Mouse (Mus musculus) ES-Bruce4 (cell line): Measurements from ENCODE around the gene Gcdh. TPM values are rescaled to one million over a fixed set of nuclear protein-coding genes. Genes with fewer than 3 reads are reported as not detected.

Source experiments
- H3K27ac ChIP-seq: 2 replicates; pipeline ENCODE4 v1.5.1; 2012; ENCODE audit warnings: low read length, inconsistent platforms; ENCODE audit not compliant: insufficient read depth
- H3K27me3 ChIP-seq: 2 replicates; pipeline ENCODE4 v1.6.1; 2012; ENCODE audit warnings: mild to moderate bottlenecking, low read length, inconsistent platforms; ENCODE audit not compliant: control insufficient read depth, poor library complexity, insufficient read depth, severe bottlenecking
- H3K36me3 ChIP-seq: 2 replicates; pipeline ENCODE4 v1.6.1; 2012; ENCODE audit warnings: inconsistent platforms, mild to moderate bottlenecking, low read length, moderate library complexity; ENCODE audit not compliant: control insufficient read depth, poor library complexity, insufficient read depth, severe bottlenecking
- H3K4me1 ChIP-seq: one replicate; pipeline ENCODE4 v1.8.1; 2011; ENCODE audit warnings: low read length; ENCODE audit not compliant: control insufficient read depth, insufficient read depth
- H3K4me3 ChIP-seq: 2 replicates; pipeline ENCODE4 v1.5.1; 2011; ENCODE audit warnings: low read depth, mild to moderate bottlenecking, low read length
- H3K9ac ChIP-seq: 2 replicates; pipeline ENCODE4 v1.6.1; 2012; ENCODE audit warnings: low read depth, mild to moderate bottlenecking, inconsistent platforms; ENCODE audit not compliant: poor library complexity, severe bottlenecking
- H3K9me3 ChIP-seq: replicated peaks from 2 replicates; pipeline ENCODE4 v1.6.1; 2012; ENCODE audit warnings: mild to moderate bottlenecking, low read length, inconsistent platforms; ENCODE audit not compliant: control insufficient read depth, poor library complexity, insufficient read depth, severe bottlenecking
- CTCF ChIP-seq: IDR thresholded peaks from one replicate; pipeline ENCODE4 v1.8.1; 2011; ENCODE audit warnings: low read depth, low read length
- EP300 ChIP-seq: IDR thresholded peaks from 2 replicates; pipeline ENCODE4 v1.6.1; 2011; ENCODE audit warnings: low read depth, low read length; ENCODE audit not compliant: insufficient read depth
- POLR2A ChIP-seq: IDR thresholded peaks from one replicate; pipeline ENCODE4 v1.8.1; 2011; ENCODE audit warnings: low read length; ENCODE audit not compliant: insufficient read depth
- polyA plus RNA-seq: library from polyadenylated mRNA; stranded (reverse); fragments of >200 nt; gene quantifications from 2 replicates; pipeline ENCODE4 v1.2.4, GENCODE M21; 2011; ENCODE audit warnings: low read depth; ENCODE audit not compliant: missing spikeins, insufficient read depth, insufficient read length

Gene Gcdh
- polyA plus RNA-seq, 1 experiment, result 78.5 TPM

DNA sequence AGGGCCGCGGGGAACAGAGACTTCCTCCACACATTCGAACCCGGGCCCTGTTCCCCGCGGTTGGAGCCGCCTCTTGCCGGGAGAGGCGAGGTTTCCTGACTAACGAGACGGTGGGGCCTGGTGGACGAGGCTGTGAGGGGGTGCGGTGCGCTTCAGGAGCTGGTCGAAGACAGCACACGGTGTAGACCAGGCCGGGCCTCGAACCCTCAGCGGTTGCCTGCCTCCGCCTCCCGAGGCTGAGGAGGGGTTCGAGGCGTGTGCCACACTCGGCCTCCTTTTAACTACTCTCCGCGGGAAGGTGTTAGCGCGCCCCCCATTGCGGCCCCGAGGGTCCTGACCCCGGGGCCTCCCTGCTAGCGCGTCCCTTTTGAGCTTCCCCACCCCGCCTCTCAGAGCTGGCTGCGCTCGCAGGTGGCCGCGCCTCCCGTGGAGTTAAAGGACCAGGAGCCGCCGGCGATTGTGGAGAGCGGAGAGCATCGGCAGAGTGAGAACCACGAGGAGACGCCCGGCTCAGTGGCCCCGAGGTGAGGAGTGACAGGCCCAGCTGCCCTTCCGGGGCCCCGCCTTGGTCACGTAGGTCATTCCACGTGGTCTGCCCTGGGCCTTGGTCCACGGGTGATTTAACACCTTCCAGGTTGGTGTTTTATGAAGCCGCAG, 21.3 kb downstream of the Gcdh start:
- no peak for TF ChIP-seq CTCF
- TF ChIP-seq POLR2A, result no peak
- TF ChIP-seq EP300, result no peak
- Histone ChIP-seq H3K27ac (no peak overlapping the region), H3K9ac (peak overlapping the region; percentile 73)

GRCm38 (mm10) chr8:84871376-84872308, 22.1 kb downstream of the Gcdh start, which contains the start of gene Syce2:
Gene Syce2 (plus strand): TSS chr8:84872111.
- Histone ChIP-seq H3K4me1 (peaks cover 3% of the 10 kb centered on the region), H3K9me3 (no peaks in the 10 kb centered on the region), H3K9ac (peak within 1 kb of the TSS; percentile 73), H3K36me3 (peaks cover 34% of the 10 kb centered on the region), H3K27ac (0 out of 2 replicates have a peak within 1 kb of the TSS, but pooled peaks have one; percentile 2), H3K4me3 (peak within 1 kb of the TSS; percentile 68), H3K27me3 (no peaks in the 10 kb centered on the region)
- TF ChIP-seq EP300, result no peak
- no peak for TF ChIP-seq POLR2A

More for the DNA sequence above, 21.3 kb downstream of the Gcdh start:
- no peaks in the 10 kb centered on the region for H3K27me3 ChIP-seq
- peak overlapping the region; percentile 68 for H3K4me3 ChIP-seq
- H3K4me1 ChIP-seq, result peaks cover 3% of the 10 kb centered on the region
- no peaks in the 10 kb centered on the region for H3K9me3 ChIP-seq
- peaks cover 37% of the 10 kb centered on the region for H3K36me3 ChIP-seq

GRCm38 (mm10) chr8:84856864-84857441, 36.8 kb downstream of the Gcdh start, which contains the start of gene Farsa:
Gene Farsa (plus strand): TSS chr8:84856989.
- Histone ChIP-seq H3K4me1 (peaks cover 3% of the 10 kb centered on the region), H3K36me3 (peaks cover 24% of the 10 kb centered on the region), H3K9me3 (no peaks in the 10 kb centered on the region), H3K27me3 (no peaks in the 10 kb centered on the region), H3K27ac (peak within 1 kb of the TSS; percentile 5; the same call in 1 of the 2 replicates), H3K4me3 (peak within 1 kb of the TSS; percentile 91), H3K9ac (peak within 1 kb of the TSS; percentile 70)
- TF ChIP-seq CTCF (no peak), POLR2A (peak; percentile 83), EP300 (peak; percentile 57; the same call in 1 of the 2 replicates)

DNA sequence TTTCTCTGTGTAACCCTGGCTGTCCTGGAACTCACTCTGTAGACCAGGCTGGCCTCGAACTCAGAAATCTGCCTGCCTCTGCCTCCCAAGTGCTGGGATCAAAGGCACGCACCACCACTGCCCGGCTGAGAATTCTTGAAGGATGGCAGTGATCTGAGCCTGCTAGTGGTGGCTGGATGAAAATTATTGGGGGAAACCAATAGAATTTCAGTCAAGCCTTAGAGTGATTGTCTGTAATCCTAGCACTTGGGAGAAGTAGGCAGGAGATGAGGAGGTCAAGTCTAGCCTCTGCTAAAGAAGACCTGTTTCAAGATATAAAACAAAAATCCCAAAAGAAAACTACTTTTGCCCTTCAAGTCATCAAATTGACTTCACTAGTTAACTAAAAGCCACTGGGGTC, 37.3 kb downstream of the Gcdh start:
- TF ChIP-seq POLR2A, result no peak
- TF ChIP-seq CTCF, result no peak
- TF ChIP-seq EP300, result no peak
- Histone ChIP-seq H3K36me3 (peaks cover 19% of the 10 kb centered on the region), H3K4me3 (no peak overlapping the region), H3K4me1 (peaks cover 3% of the 10 kb centered on the region), H3K27me3 (no peaks in the 10 kb centered on the region), H3K9ac (no peak overlapping the region), H3K27ac (no peak overlapping the region), H3K9me3 (no peaks in the 10 kb centered on the region)

DNA sequence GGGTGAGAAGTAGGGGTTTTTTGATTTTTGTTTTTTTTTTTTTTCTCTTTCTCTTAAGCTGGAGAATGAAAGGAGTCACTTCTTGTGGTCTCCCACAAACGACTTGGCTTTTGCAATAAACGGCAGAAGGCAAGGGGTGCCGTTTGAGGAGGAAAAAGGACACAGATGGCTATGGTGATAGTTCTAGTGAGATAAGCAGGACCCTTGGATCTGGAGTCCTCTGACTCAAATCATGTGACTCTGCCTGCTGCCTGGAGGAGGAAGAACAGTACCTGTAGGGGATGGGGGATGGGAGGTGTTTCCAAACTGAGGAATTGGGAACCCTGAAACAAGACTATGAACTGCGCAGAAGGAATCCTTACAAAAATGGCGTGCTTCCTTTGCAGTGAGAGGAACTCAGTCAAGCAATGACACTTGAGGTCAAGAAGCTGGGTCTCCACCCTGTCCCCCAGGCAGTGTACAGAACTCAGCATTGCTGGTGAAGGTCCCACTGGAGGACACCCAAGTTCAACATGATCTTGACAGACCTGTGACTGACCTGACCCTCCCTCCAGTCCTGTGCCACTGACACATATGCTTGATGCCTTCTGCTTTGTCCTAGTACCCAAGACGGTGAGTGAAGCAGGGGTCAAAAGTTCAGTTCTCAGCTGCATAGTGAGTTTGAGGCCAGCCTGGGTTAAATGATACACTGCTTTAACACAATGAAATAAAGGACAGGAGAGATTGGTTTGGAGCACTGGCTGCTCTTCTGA, 45.9 kb downstream of the Gcdh start:
- H3K4me3 ChIP-seq, result peak overlapping the region; percentile 18
- H3K27ac ChIP-seq, result peak overlapping the region; percentile 94
- peak overlapping the region; percentile 76 for H3K9ac ChIP-seq
- H3K36me3 ChIP-seq, result peaks cover 26% of the 10 kb centered on the region
- no peaks in the 10 kb centered on the region for H3K4me1 ChIP-seq
- no peaks in the 10 kb centered on the region for H3K27me3 ChIP-seq
- TF ChIP-seq POLR2A (no peak), CTCF (no peak), EP300 (0 out of 2 replicates have a peak, but pooled peaks have one; percentile 40)
- H3K9me3 ChIP-seq, result no peaks in the 10 kb centered on the region
